In genomic region chr13:45970920-45971536, GRCm38 (mm10) we compare ENCODE assay signal across 10 mouse cellular contexts. TPM values are rescaled to one million over a fixed set of nuclear protein-coding genes. Genes with fewer than 3 reads are reported as not detected.
DNase-seq lines count a peak whose midpoint lies in the region; ATAC-seq and TF ChIP-seq lines count a peak whose summit lies in the region.
"Had no signal": no experiment of that assay in that cellular context is flagged by ENCODE, and none has a peak within 500 bp of the region (broad histone marks: within the 10 kb centered on the region; RNA-seq: fewer than 3 reads in every experiment).

No protein-coding gene starts in this region.

- no peaks in the 10 kb centered on the region for H3K36me3 ChIP-seq in hindbrain, postnatal 0 days (ENCODE audit: insufficient read depth, low read length)
- H3K36me3 ChIP-seq in hindbrain, embryonic 12.5 days = no peaks in the 10 kb centered on the region
- H3K36me3 ChIP-seq in CH12.LX (replicated peaks in 1 of 2; ENCODE audit: control insufficient read depth in 1 of 2, insufficient read depth in 1 of 2, low read length in 1 of 2) = no peaks in the 10 kb centered on the region
- H3K36me3 ChIP-seq in heart, embryonic 12.5 days = no peaks in the 10 kb centered on the region
- H3K36me3 ChIP-seq: embryonic facial prominence, embryonic 12.5 days had no signal

- H3K9me3 ChIP-seq in hindbrain, postnatal 0 days (ENCODE audit: low read length) = no peaks in the 10 kb centered on the region
- no peaks in the 10 kb centered on the region for H3K9me3 ChIP-seq in hindbrain, embryonic 12.5 days (replicated peaks)
- H3K9me3 ChIP-seq in CH12.LX (replicated peaks; ENCODE audit: low read length) = no peaks in the 10 kb centered on the region
- H3K9me3 ChIP-seq in heart, embryonic 12.5 days (replicated peaks) = no peaks in the 10 kb centered on the region
- H3K9me3 ChIP-seq: embryonic facial prominence, embryonic 12.5 days had no signal

- TF ChIP-seq POLR2A in CH12.LX (IDR thresholded peaks at IDR 0.05; ENCODE audit: low read depth, low read length) = peak; percentile 73

- dilution Hi-C loops in CH12.LX (cut with MboI; ENCODE audit: extremely low pct_ligation_motif_present, extremely low pct_unique_long_range_greater_than_20kb, low sequenced_read_pairs) = no loop called here

- no peak overlapping the region for H3K27ac ChIP-seq in hindbrain, postnatal 0 days
- H3K27ac ChIP-seq in hindbrain, embryonic 12.5 days = no peak overlapping the region
- H3K27ac ChIP-seq in CH12.LX (ENCODE audit: insufficient read depth, low read depth) = peak overlapping the region; percentile 11; the same call in 1 of the 2 replicates
- no peak overlapping the region for H3K27ac ChIP-seq in heart, embryonic 12.5 days (ENCODE audit: poor library complexity, severe bottlenecking)
- H3K27ac ChIP-seq: embryonic facial prominence, embryonic 12.5 days had no signal

- no peak overlapping the region for H3K4me3 ChIP-seq in hindbrain, postnatal 0 days (ENCODE audit: low read length)
- no peak overlapping the region for H3K4me3 ChIP-seq in hindbrain, embryonic 12.5 days
- H3K4me3 ChIP-seq in CH12.LX (replicated peaks in 1 of 3; ENCODE audit: low read depth in 2 of 3, low read length in 2 of 3, poor library complexity in 1 of 3) = peak overlapping the region; percentile 7 to 38 (median 28)
- no peak overlapping the region for H3K4me3 ChIP-seq in heart, embryonic 12.5 days
- H3K4me3 ChIP-seq: embryonic facial prominence, embryonic 12.5 days had no signal

- no peak overlapping the region for H3K4me2 ChIP-seq in hindbrain, postnatal 0 days (ENCODE audit: low read depth, low read length)
- H3K4me2 ChIP-seq in hindbrain, embryonic 12.5 days (replicated peaks) = no peak overlapping the region
- H3K4me2 ChIP-seq in CH12.LX (ENCODE audit: insufficient read depth, low read depth, poor library complexity, severe bottlenecking) = peak overlapping the region; percentile 72
- H3K4me2 ChIP-seq in heart, embryonic 12.5 days = no peak overlapping the region
- H3K4me2 ChIP-seq: embryonic facial prominence, embryonic 12.5 days had no signal

- no peaks in the 10 kb centered on the region for H3K27me3 ChIP-seq in hindbrain, postnatal 0 days (ENCODE audit: insufficient read depth, low read length)
- H3K27me3 ChIP-seq in hindbrain, embryonic 12.5 days = peaks cover 10% of the 10 kb centered on the region
- H3K27me3 ChIP-seq in CH12.LX (replicated peaks) = no peaks in the 10 kb centered on the region
- no peaks in the 10 kb centered on the region for H3K27me3 ChIP-seq in heart, embryonic 12.5 days (replicated peaks)

- in situ Hi-C loops in CH12.LX (cut with MboI; ENCODE audit: low pct_ligation_motif_present, low pct_unique_long_range_greater_than_20kb, low sequenced_read_pairs) = loop anchor here (25.0 kb wide), 1 partner anchor 284 kb away; no protein-coding TSS in a partner anchor

- no peak overlapping the region for H3K9ac ChIP-seq in hindbrain, postnatal 0 days (replicated peaks; ENCODE audit: low read length)
- no peak overlapping the region for H3K9ac ChIP-seq in hindbrain, embryonic 12.5 days
- H3K9ac ChIP-seq in CH12.LX (ENCODE audit: insufficient read depth, low read depth) = peak overlapping the region; percentile 49
- no peak overlapping the region for H3K9ac ChIP-seq in heart, embryonic 12.5 days
- H3K9ac ChIP-seq: embryonic facial prominence, embryonic 12.5 days had no signal

- 57% methylated on average over 12 of the region's 12 CpGs for WGBS in hindbrain, postnatal 0 days
- 68% methylated on average over 12 of the region's 12 CpGs for WGBS in hindbrain, embryonic 12.5 days
- 67% methylated on average over 12 of the region's 12 CpGs for WGBS in heart, embryonic 12.5 days

- TF ChIP-seq CTCF in hindbrain, postnatal 0 days (IDR thresholded peaks at IDR 0.05; ENCODE audit: low read depth) = no peak
- TF ChIP-seq CTCF in CH12.LX (conservative IDR thresholded peaks at IDR 0.05 in 1 of 2, IDR thresholded peaks at IDR 0.05 in 1 of 2; ENCODE audit: low read depth in 2 of 2, low read length in 2 of 2) = no peak

- H3K79me2 ChIP-seq in CH12.LX (replicated peaks; ENCODE audit: control insufficient read depth, extremely low read depth, insufficient read depth, poor library complexity, severe bottlenecking) = no peaks in the 10 kb centered on the region

- H3K4me1 ChIP-seq in hindbrain, postnatal 0 days (ENCODE audit: insufficient read depth, low read length) = 0 out of 2 replicates have a peak, but pooled peaks cover 2% of the 10 kb centered on the region
- H3K4me1 ChIP-seq in hindbrain, embryonic 12.5 days = peaks cover 10% of the 10 kb centered on the region
- H3K4me1 ChIP-seq in CH12.LX (ENCODE audit: control insufficient read depth in 1 of 2, insufficient read depth in 2 of 2) = peaks cover 2 to 35% of the 10 kb centered on the region in 2 experiments; a peak in 3 of 4 replicates
- H3K4me1 ChIP-seq in heart, embryonic 12.5 days (replicated peaks) = peaks cover 7% of the 10 kb centered on the region; the same call in 1 of the 2 replicates

- TF ChIP-seq EP300 in CH12.LX (IDR thresholded peaks at IDR 0.05; ENCODE audit: low read length) = peak; percentile 22; the same call in 1 of the 2 replicates

- no peak for TF ChIP-seq RAD21 in CH12.LX (IDR thresholded peaks at IDR 0.05; ENCODE audit: low read depth, low read length)

- ATAC-seq in hindbrain, postnatal 0 days = 0 out of 2 replicates have a peak, but pooled peaks have one; percentile 43
- ATAC-seq in hindbrain, embryonic 12.5 days (ENCODE audit: low FRiP score) = no peak
- peak; percentile 33; the same call in 1 of the 2 replicates for ATAC-seq in heart, embryonic 12.5 days (ENCODE audit: insufficient number of reproducible peaks, low FRiP score)

- DNase-seq in hindbrain, postnatal 0 days (ENCODE audit: low spot score) = no peak
- DNase-seq in CH12.LX (ENCODE audit: extremely low read depth) = peak; percentile 72
- peak; percentile 47 for DNase-seq in lung, postnatal 25 days (ENCODE audit: low spot score)
- DNase-seq in spleen, postnatal 4 days (ENCODE audit: low spot score in 2 of 2) = no peak
- no peak for DNase-seq in layer of hippocampus, adult 9-10 months (ENCODE audit: low spot score)
- no peak for DNase-seq in gastrocnemius, adult 8-10 months (ENCODE audit: low spot score in 2 of 2)
- DNase-seq: retina, postnatal 1 day had no signal

TF ChIP-seq in CH12.LX, 34 proteins besides CTCF, POLR2A, EP300 and RAD21:
- TF ChIP-seq ETS1 (conservative IDR thresholded peaks at IDR 0.05; ENCODE audit: low read depth, low read length) = peak; percentile 69
- TF ChIP-seq USF2 (conservative IDR thresholded peaks at IDR 0.05; ENCODE audit: low read depth, low read length) = no peak
- peak; percentile 75 for TF ChIP-seq SIN3A (IDR thresholded peaks at IDR 0.05; ENCODE audit: low read length)
- peak; percentile 49; the same call in 1 of the 2 replicates for TF ChIP-seq MAX (IDR thresholded peaks at IDR 0.05; ENCODE audit: low read length)
- TF ChIP-seq MYC (IDR thresholded peaks at IDR 0.05; ENCODE audit: low read depth, low read length) = 0 out of 2 replicates have a peak, but pooled peaks have one; percentile 19
- TF ChIP-seq JUND (conservative IDR thresholded peaks at IDR 0.05; ENCODE audit: low read depth, low read length) = peak; percentile 62
- TF ChIP-seq ELF1 (IDR thresholded peaks at IDR 0.05; ENCODE audit: low read depth, low read length) = peak; percentile 23; the same call in 1 of the 2 replicates
- peak; percentile 55; the same call in 1 of the 2 replicates for TF ChIP-seq TCF12 (IDR thresholded peaks at IDR 0.05; ENCODE audit: low read depth, low read length)
- TF ChIP-seq POLR2AphosphoS2 (IDR thresholded peaks at IDR 0.05; ENCODE audit: low read depth, low read length) = no peak
- TF ChIP-seq IRF4 (IDR thresholded peaks at IDR 0.05; ENCODE audit: low read depth, low read length) = 0 out of 2 replicates have a peak, but pooled peaks have one; percentile 35
- no peak for TF ChIP-seq BHLHE40 (IDR thresholded peaks at IDR 0.05; ENCODE audit: low read depth, low read length)
- TF ChIP-seq CHD2 (IDR thresholded peaks at IDR 0.05; ENCODE audit: low read length) = peak; percentile 53
- TF ChIP-seq JUN (IDR thresholded peaks at IDR 0.05; ENCODE audit: insufficient read depth, low read depth, low read length) = peak; percentile 82

RNA-seq across cellular contexts. Expression of gene Atxn1, which starts 6.2 kb away (rescaled TPM):
- total RNA-seq in hindbrain, postnatal 0 days (2014; rRNA removed) = 32.0 and 44.6 TPM in 2 replicates
- 8.6 and 9.3 TPM in 2 replicates for polyA plus RNA-seq in hindbrain, postnatal 0 days (2015; fragmentation: Nextera tagmentation; extraction: Ambion mirVana)
- polyA plus RNA-seq in hindbrain, embryonic 12.5 days (2016; fragmentation: Nextera tagmentation; extraction: Ambion mirVana) = 5.0 TPM in 2 replicates
- total RNA-seq in CH12.LX (2012; rRNA removed) = 13.1 and 13.6 TPM in 2 replicates
- 8.0 and 8.2 TPM in 2 replicates for total RNA-seq in CH12.LX (2014; rRNA removed)
- polyA plus RNA-seq in CH12.LX (2012; ENCODE audit: insufficient read length, low read depth) = 9.3 and 9.7 TPM in 2 replicates
- 7.1 and 7.7 TPM in 2 replicates for polyA plus RNA-seq in heart, embryonic 12.5 days (2016; fragmentation: Nextera tagmentation; extraction: Ambion mirVana)
- total RNA-seq in gastrocnemius, adult 8-10 months (2022) = 10 to 100 TPM; 40.3 to 60.6 (median 42.9) TPM

Comparison
In these comparisons a context has a peak if more than half of its experiments do, and no peak if none do; other contexts are left out.
1. DNase-seq: peak in CH12.LX (single experiment) and lung, postnatal 25 days (single experiment); none in hindbrain, postnatal 0 days (single experiment), spleen, postnatal 4 days (0 of 2), layer of hippocampus, adult 9-10 months (single experiment) and gastrocnemius, adult 8-10 months (0 of 2).
2. H3K4me3 ChIP-seq: peak in CH12.LX (3 of 3); none in hindbrain, postnatal 0 days (single experiment), hindbrain, embryonic 12.5 days (single experiment) and heart, embryonic 12.5 days (single experiment).